Mouse (Mus musculus) heart, adult 8-10 months (tissue): ENCODE results near the gene Rhbdl1. TPM values are rescaled to one million over a fixed set of nuclear protein-coding genes. Genes with fewer than 3 reads are reported as not detected.
A peak's percentile ranks its signal among the peaks of the same experiment; 100 is the strongest.

Experiments
- DNase-seq: peaks from one replicate; pipeline ENCODE4 v3.0.0; 2022; ENCODE audit warnings: low spot score
- total RNA-seq, 4 experiments: library from RNA; stranded (reverse); gene quantifications; 2 replicates each; pipeline ENCODE4 v1.2.4; 2022

The Rhbdl1 gene
- total RNA-seq: 1 to 10 TPM in 3 of 4 experiments, under 1 TPM in 1; 0.97 to 5.1 (median 1.6) TPM

DNA sequence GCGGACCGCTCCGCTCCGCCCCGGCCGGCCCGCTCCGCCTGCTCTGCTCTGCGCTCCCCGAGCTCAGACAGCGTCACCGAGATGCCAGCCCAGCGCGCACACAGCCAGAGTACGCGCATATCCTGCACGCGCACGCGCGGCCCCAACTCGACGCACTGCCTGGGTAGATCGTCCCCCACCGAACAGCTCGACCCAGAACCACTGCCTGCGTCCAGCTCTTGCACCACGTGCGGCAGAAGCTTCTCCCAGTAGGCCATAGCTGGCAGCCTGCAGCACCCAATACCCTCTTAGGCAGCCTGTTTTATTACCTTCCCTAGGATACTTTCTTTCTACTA, at the start of gene Rhbdl1:
Rhbdl1 (minus strand) TSS at position 220 of the 335 bp plus-strand sequence.
- DNase-seq: no peak

DNA sequence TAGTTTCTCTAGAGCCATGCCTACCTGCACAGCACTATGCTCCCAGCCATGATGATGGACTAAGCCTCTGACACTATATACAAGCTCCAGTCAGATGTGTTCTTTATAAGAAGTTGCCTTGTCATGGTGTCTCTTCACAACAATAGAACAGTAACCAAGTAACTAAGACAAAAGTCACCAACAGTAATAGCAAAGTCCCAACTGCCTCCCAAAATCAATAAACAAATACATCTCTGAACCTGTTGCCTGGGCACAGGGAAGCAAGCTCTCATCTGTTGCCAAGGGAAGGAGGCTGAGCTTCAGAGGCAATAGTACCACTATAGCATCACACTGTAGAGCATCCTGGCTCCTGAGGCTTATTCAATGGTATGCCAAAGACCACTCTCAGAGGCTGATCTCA, 49.7 kb upstream of the Rhbdl1 start:
- no peak for DNase-seq

DNA sequence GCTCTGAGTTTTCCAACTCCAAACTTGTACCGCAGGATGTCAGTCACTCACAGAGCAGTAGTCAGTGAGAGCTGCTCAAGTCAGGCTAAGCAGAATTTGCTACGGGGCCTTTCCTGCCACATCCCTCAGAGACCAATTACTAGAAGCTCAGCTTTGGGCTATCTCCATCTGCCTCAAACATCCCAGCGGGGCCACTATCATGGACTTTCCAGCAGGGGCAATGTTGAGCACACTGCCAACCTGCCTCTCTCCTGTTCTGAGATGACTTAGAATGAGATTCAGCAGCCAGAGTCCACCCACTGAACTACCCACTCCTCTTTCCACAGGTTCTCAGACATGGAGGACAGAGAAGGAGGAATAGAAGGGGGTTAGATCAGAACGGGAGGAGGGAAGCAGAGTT, 48.5 kb upstream of the Rhbdl1 start:
- no peak for DNase-seq

DNA sequence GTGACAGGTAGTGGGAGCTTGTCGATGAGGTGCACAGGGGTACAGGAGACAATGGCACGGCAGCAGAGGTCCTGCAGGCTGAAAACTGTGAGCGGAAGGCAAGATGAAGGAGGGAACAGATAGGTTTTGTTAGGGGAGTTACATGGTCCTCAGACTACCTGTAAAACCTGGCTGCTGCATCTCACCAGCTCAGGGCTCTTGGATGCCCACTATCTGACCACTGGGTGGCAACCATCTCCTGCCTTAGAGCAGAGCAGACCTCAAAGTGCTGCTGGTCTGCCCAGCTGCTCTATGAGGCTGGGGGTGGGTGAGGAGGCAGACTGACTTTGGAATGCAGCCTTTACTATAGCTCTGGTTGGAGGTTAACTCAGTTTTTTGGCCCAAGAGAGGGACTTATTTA, 46.7 kb upstream of the Rhbdl1 start:
- DNase-seq: no peak

DNA sequence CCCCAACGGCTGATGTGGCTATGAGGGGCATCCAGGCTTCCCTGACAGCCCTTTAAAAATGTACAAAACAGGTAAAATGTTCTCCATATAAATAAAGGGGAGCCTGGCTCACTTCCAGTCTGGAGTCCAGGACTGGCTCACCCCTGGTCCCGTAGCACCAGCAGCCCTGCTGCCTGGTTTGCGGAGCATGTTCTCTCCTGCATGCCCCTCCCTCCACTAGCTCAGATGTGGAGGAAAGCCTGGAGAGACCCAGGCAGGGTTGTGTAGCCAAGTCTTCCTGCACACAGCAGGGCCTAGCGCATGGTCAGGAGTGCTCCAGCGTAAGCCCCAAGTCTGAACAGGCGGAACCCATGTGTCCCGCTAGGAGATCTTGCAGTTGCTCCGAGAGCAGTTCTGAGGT, 46.2 kb upstream of the Rhbdl1 start:
- DNase-seq: no peak

DNA sequence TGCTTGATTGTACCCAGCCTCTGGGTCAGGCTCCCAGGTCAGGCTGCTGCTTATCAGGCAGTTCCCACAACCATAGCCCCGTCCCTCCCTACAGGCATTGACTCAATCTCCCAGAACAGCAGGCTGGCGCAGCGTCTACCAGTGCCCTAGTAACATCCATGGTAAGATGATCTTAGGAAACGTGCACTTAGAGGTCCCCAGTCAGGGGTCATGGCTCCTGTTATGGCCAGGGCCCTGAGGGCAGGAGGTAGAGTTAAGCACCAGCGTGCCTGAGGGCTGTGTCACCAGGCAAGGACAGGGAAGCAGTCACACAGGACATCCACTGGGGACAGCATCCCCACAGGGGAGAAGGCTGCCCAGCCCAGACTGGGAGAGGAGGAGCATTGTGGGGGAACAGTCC, 45.2 kb upstream of the Rhbdl1 start:
- no peak for DNase-seq

DNA sequence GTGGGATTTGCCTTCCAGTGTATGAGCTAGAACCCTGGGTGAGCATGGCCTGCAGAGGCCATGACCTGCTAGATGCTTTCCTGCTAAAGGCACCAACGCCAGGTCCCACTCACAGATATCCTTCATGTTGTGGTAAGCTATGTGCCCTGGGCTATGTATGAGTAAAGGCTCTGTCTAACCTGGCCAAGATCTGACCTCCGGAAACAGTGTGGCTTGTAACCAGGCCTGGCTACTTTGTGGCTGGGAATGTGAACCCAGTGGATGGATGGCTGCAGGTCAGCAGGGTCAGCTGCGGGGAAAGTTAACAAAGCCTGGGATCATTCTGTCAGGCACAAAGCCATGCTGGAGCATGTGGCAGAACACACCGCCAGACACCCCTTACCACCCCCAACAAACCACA, 44.6 kb upstream of the Rhbdl1 start:
- no peak for DNase-seq

DNA sequence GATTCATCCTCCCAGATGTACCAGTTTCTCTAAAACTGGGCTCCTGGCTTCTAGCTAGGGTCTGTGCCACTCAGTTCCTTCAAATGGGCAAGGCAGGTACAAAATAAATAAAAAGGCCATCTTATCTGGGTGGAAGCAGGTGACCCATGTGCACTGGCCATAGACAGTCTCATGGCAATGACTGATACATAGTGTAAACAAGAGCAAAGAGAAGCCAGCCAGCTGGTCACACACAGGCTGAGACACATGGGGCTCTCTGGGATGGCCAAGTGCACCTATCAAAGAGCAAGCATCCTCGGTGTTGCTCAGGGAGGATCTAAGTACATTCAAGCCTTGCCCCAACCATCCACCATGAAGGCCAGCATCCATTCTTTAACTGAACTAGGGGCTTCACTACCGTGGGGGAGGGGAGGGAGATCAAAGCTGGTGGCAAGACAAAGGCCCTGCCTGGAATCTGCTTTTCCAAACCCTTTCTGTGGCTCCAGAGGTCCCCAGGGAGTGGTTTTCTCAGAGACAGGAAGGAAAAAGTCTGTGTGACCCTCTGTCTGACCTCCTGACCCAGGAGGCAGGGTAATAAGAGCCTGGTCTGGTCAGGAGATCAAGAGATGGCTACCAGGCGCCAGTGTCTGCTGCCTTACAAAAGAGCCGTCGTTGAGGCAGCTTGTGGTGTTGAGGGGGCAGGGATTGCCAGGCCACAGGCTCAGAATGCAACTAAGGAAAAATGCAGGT, 44.0 kb upstream of the Rhbdl1 start:
- DNase-seq: no peak

DNA sequence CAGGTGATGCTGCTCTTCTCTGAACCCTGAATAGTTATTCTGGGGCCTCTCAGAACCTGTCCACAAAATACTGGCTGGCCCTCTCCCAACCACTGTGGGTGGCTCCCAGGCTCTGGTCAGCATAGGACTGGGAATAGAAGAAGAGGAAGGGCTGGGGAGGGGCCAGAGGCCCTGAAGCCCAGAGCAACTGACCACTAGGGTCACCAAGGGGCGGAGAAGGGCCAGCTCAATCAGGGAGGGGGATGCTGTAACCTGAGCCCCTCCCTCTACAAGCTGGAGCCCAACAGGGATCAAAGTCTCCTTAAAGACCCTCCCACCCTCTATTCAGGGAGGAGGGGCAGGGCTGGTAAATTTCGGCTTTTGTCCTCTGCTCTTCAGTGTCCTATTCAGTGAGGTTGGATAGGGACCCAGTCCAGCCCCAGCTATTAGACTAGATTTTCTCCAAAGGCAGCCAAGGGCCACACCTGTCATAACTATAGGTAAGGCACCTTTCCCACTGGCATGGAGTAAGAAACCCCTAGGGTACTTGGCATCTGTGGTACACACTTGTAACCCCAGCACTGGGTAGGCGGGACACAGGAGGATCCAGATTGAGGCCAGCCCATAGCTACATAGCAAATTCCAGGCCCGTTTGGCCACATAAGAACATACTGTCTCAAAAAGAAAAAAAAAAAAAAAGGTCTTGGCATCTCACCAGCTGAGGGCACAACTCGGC, 43.3 kb upstream of the Rhbdl1 start, which contains the start of gene Wfikkn1:
Wfikkn1 (minus strand) TSS at position 663 of the 715 bp plus-strand sequence.
- no peak for DNase-seq

DNA sequence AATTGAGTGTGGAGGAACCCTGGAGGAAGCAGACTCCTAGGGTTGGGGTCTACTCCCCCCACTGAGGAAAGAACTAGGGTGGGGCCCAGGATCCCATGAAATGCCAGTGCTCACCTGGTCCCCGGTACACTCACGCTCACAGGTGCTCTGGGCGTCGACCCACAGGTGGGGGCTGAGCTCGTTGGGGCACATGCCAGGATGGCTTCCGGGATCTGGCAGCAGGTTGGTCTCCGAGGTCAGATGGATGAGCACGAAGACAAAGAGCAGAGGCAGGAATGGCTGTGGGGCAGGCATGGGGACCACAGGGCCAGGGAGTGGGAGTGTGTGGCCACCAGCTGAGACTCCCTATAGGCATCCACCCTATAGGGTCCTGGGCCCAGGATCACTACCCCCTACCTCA, 42.7 kb upstream of the Rhbdl1 start:
- no peak for DNase-seq

DNA sequence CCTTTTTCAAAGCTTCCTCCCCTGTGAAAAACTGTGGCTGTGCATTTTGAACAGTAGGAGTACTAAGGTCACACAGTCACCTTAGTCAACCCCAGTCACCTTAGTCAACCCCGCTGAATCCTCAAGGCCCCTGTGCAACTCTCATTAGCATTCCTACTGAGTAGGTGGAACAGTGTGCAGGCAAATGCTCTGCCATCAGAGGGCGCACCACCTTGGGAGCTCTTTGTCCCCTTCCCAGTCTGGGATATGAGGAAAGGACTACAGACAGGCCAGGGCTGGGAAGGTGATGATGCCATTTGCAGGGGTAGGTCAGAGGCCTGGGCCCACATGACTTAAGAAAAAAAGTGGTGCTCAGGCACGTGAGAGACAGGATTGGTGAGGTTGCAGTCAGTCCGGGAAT, 42.2 kb upstream of the Rhbdl1 start:
- no peak for DNase-seq

DNA sequence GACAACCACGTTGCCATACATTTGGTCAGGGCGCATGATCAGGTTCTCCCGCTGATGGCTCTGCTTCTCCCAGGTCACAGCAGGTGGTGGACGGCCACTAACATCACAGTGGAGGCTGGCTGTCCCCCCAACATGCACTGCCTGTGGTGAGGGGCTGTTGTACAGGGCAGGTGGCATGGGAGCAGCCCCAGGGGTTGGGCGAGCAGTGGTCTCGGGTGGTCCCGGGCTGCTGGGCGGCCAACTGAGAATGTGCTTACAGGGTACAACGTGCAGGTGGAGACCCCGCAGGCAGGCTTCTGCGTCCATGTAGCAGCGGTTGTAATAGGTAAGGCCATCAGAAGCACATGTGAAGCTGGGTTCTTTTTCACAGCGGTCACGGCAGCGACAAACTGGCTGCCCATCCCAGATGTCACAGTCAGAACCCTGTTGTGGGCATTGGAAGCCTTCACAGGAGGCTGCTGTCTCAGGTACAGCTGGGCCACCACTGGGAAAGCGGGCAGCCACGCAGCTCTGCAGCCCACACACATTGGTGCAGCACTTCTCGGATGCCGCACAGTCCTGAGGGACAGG, 41.6 kb upstream of the Rhbdl1 start:
- DNase-seq: no peak

DNA sequence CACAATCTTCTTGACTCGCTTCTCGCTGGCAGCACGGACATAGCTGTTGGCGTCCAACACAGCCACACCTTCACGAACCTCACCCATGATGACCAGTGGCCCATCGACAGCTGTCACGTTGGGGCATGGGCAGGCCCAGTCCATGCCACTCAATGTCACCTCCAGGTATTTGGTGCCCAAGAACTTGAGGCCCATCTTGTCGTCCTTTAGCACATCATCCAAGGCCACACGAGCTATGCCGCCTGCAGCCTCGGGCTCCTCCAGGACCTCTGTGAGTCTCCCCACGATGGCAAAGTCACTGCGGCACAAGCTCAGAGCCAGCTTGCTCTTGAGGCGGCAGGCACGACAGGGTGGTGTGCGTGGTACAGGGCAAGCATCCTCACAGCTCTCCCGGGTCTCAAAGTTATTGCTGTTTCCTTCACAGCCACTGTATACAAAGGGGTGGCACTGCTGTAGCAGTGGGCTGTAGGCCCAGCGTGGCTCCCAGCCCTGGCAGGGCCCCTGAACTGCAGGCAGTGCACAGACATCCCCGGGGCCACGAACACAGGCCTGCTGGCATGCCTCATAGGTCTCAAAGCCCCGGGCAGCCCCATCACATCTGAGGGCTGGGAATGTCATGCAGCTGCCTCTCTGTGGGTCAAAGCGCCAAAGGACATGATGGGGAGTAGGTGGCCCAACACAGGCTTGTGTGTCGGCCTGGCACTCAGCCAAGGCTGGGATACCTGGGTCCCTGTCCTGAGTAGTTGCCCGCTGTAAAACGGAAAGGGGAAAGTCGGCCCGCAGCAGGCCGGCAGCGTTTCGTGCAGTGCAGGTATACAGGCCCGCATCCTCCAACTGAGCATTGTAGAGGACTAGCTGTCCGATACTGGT, 40.9 kb upstream of the Rhbdl1 start:
- DNase-seq: no peak

DNA sequence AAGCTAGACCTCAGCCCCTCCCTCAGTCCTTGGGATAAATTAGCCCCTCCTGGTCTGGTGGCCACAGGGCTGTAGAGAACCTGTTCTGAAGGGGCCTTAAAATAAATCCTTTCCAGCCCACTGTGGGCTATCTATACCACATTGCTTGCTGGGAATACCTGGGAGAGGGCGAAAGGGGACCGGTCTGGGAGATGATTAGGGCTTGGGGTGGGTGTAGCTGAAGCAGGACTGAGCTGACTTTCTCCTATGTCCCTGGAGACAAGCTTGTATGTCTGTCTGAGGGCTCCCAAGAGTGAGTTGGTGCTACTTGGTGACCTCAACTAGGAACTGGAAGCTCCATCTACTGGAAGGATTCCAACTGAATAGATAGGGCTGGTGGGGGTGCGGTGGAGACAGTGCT, 39.9 kb upstream of the Rhbdl1 start:
- no peak for DNase-seq

DNA sequence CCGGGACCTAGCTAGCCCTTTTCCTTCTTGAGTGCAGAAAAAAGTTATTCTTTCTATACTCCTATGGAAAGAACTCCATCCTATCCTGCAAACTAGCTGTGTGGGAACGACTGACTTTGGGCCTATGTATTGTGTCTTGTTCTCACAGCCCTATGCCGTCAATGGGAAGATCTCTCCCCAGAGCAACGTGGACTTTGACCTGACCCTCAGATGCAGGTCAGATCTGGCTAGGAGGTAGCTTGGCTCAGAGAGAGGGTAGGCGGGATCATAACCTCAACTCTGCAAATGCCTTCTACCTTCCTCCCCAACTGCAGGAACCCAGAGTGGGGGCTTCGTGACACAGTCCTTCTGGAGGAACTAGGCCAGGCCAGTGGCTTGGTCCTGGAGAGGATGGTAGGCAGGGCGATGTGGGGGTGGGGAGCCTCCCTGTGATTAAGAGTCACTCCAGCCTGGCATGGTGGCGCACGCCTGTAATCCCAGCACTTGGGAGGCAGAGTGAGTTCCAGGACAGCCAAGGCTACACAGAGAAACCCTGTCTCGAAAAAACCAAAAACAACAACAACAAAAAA, 39.3 kb upstream of the Rhbdl1 start:
- no peak for DNase-seq

DNA sequence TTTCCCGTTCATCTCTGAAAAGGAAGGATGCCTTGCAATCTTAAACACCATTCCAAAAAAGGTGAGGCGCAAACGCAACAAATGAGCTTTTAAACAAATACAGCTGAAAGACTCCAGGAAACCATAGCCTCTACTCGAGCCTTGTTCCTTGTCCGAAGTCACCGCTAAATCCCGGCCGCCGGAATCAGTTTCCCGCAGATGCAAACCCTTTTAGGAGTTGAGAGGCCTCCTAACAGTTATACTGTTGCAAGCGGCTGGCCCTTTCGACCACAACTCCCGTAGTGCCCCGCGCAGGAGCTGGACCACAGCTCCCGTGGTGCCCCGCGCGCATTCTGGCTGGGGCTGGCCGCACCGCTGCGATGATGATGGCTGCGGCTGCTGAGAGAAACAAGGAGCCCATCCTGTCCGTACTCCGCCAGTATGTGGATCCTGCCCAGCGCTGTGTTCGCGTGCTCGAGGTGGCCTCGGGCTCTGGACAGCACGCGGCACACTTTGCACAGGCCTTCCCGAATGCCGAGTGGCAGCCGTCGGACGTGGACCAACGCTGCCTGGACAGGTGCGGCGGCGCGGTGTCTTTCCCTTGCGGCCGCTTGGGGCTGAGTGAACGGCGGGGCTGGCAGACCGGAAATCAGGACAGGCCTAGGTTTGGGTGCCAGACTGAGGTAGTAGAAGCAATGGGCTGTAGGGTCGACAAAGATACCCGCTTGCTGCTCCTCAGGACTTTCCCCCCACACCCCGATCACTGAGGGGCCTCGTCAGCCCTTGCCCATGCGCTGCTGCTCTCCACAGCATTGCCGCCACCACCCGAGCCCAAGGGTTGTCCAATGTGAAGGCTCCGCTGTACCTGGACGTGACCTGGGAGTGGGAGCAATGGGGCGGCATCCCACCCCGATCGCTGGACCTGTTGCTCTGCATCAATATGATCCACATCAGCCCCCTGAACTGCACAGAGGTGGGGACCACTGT, 38.4 kb upstream of the Rhbdl1 start:
- peak; percentile 88 for DNase-seq

DNA sequence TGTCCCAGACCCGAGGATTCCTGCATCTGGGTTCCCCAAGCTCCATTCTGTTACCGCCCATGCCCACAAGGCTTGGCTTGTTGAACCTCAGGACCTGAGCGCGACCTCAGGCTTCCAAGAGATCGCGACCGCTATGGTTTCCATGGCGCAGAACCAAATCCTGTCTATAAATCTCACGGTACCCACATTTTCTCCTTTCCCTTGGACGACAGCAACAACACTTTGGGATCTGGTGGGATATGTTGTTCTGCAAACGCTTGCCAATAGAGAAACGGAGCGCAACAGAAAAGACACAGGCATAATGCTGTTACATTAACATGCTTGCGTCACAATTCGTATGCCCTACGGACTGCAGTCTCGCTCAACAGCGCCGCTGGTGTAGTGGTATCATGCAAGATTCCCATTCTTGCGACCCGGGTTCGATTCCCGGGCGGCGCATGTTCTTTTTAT, 37.7 kb upstream of the Rhbdl1 start, which contains the start of gene Mettl26:
Mettl26 (plus strand) TSS at position 354 of the 450 bp plus-strand sequence.
- DNase-seq: peak; percentile 96

DNA sequence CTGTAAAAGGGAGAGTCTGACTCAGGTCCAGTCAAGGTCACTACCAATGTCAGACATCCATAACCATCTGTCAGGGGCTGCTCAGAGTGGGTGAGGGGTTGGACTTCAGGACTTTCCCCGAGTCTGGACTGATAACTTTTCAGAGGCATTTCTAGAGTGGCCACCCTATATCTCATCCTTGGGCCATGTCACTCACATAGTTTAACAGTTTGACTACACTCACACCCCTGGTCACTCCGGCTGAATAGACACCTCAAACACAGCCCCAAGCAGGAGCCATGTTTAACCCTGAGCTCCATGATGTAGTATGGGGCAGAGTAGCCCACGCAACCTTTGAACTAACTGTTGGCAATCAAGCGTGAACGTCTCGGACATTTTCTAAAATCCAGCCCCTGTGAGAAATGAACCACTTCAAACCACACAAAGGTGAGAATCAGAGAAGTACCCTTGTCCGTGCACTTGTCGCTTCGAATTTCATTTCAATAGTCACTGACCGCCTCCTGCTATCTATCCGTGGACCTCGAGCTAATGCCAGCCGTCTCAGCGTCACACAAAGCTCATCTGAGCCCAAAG, 37.1 kb upstream of the Rhbdl1 start:
- DNase-seq: no peak

DNA sequence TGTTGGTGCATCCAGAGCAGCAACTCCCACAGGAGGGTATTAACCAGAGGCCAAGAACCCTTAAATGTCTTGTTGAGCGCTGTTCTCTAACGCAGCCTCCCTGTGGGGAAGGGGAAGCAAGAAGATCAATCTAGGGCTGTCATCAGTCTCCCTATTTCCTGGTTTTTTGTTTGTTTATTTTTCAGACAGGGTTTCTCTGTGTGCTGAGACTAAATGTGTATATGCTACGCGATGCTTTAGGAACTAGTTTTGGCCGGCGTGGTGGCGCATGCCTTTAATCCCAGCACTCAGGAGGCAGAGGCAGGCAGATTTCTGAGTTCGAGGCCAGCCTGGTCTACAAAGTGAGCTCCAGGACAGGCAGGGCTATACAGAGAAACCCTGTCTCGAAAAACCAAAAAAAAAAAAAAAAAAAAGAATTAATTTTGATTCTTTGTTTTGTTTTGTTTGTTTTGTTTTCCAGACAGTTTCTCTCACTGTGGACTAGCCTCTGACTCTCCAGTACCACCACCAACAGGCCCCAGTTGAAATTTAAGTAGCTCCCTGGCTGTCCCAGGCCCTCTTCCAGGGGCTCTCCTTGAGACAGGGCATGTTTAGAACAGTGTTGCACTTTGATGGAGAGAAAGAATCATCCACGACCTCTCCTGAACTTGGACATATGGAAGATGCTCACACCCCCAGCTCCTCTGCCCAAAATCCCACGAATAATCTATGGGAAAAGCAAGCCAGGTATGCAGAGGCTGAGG, 36.5 kb upstream of the Rhbdl1 start:
- DNase-seq: no peak
